Mouse (Mus musculus): Measurements from ENCODE around the gene Mettl6.

DNA sequence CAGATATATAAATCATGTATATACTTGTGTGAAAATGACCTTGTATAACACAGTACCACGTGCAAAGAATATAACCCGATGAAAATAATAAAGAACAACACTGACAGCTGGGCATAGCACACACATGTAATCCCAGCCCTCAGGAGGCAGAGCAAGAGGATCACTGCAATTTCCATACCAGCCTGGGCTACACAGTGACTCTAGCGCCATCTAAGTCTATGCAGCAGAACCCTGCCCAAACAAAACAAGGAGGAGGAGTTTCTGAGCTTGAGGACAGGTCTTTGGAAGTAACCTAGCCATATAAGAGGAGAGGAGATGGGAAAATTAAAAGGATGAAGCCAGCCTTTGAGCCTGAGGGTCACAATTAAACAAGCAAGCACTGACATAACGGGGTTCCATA, 25.1 kb downstream of the Mettl6 start:
- TF ChIP-seq CTCF (IDR thresholded peaks at IDR 0.05; ENCODE audit: control insufficient read depth, insufficient read depth, insufficient replicate concordance, low read depth, low read length): no peak
- TF ChIP-seq POLR2A (IDR thresholded peaks at IDR 0.05; ENCODE audit: control insufficient read depth, low read depth, low read length): no peak

Data from testis, adult 2 months (tissue).